Mouse (Mus musculus) midbrain, embryonic 10.5 days (tissue): ENCODE measurements at regions not wholly inside any gene's neighbourhood (a gene's known extent, or its start where the extent isn't known, plus 50 kb on each side); places are given as distances from the start of the nearest gene placed in this dataset.

Source experiments
- DNase-seq: peaks from one replicate; pipeline ENCODE4 v3.0.0-alpha.2; 2017; ENCODE audit warnings: low spot score
- H3K27ac ChIP-seq: fragments of 300-500 bp; sonication (generic); replicated peaks from 2 replicates; pipeline ENCODE4 v1.5.1; 2016; ENCODE audit warnings: mild to moderate bottlenecking
- H3K27me3 ChIP-seq: fragments of 300-500 bp; sonication (generic); 2 replicates; pipeline ENCODE4 v1.6.1; 2016; ENCODE audit warnings: low read depth, mild to moderate bottlenecking; ENCODE audit not compliant: poor library complexity, severe bottlenecking
- H3K36me3 ChIP-seq: fragments of 300-500 bp; sonication (generic); 2 replicates; pipeline ENCODE4 v1.6.1; 2016; ENCODE audit warnings: mild to moderate bottlenecking, moderate library complexity
- H3K4me1 ChIP-seq: fragments of 300-500 bp; sonication (generic); 2 replicates; pipeline ENCODE4 v1.6.1; 2016
- H3K4me3 ChIP-seq: fragments of 300-500 bp; sonication (generic); 2 replicates; pipeline ENCODE4 v1.5.1; 2016; ENCODE audit warnings: mild to moderate bottlenecking, moderate library complexity
- H3K9me3 ChIP-seq: fragments of 300-500 bp; sonication (generic); replicated peaks from 2 replicates; pipeline ENCODE4 v1.6.1; 2016; ENCODE audit warnings: mild to moderate bottlenecking
- WGBS: fragments of 180-500 bp; shearing (Covaris S2); methylation state at CpG from one replicate; pipeline ENCODE4 v1.1.7; 2016; 5-methylcytosine and 5-hydroxymethylcytosine counted together

GRCm38 (mm10) chr5:73768253-73768652, 117.1 kb downstream of the Spata18 start:
- 72% methylated on average over 3 of the region's 3 CpGs for WGBS
- no peaks in the 10 kb centered on the region for H3K36me3 ChIP-seq
- no peaks in the 10 kb centered on the region for H3K4me1 ChIP-seq
- no peak overlapping the region for H3K4me3 ChIP-seq
- no peak for DNase-seq
- H3K27ac ChIP-seq, result no peak overlapping the region
- peaks cover 7% of the 10 kb centered on the region for H3K9me3 ChIP-seq
- H3K27me3 ChIP-seq, result no peaks in the 10 kb centered on the region

- peaks cover 11% of the 10 kb centered on the region for H3K9me3 ChIP-seq
- no peak for DNase-seq
- WGBS, result 64% methylated on average over 7 of the region's 7 CpGs
- no peaks in the 10 kb centered on the region for H3K36me3 ChIP-seq
- H3K27me3 ChIP-seq, result no peaks in the 10 kb centered on the region; the same call in 1 of the 2 replicates
- no peak overlapping the region for H3K4me3 ChIP-seq
- H3K4me1 ChIP-seq, result peaks cover 23% of the 10 kb centered on the region
- H3K27ac ChIP-seq, result peak overlapping the region; percentile 61; the same call in 1 of the 2 replicates
These were observed 124.8 kb downstream of the Spata18 start for GRCm38 (mm10) chr5:73775775-73776548.

- H3K36me3 ChIP-seq, result no peaks in the 10 kb centered on the region
- H3K4me1 ChIP-seq, result peaks cover 23% of the 10 kb centered on the region
- H3K27ac ChIP-seq, result peak overlapping the region; percentile 33; the same call in 1 of the 2 replicates
- DNase-seq, result no peak
- no peaks in the 10 kb centered on the region; the same call in 1 of the 2 replicates for H3K27me3 ChIP-seq
- H3K9me3 ChIP-seq, result peaks cover 11% of the 10 kb centered on the region
- WGBS, result 91% methylated on average over 9 of the region's 9 CpGs
- no peak overlapping the region for H3K4me3 ChIP-seq
These were observed 126.2 kb downstream of the Spata18 start for GRCm38 (mm10) chr5:73777282-73777921.

GRCm38 (mm10) chr5:73781190-73781940, 130.2 kb downstream of the Spata18 start:
- Histone ChIP-seq H3K27ac (no peak overlapping the region), H3K4me3 (no peak overlapping the region), H3K36me3 (no peaks in the 10 kb centered on the region), H3K27me3 (no peaks in the 10 kb centered on the region; the same call in 1 of the 2 replicates), H3K4me1 (peaks cover 17% of the 10 kb centered on the region), H3K9me3 (no peaks in the 10 kb centered on the region)
- 94% methylated on average over 23 of the region's 23 CpGs for WGBS
- DNase-seq, result no peak

- no peaks in the 10 kb centered on the region for H3K36me3 ChIP-seq
- H3K4me1 ChIP-seq, result peaks cover 6% of the 10 kb centered on the region
- no peak overlapping the region for H3K4me3 ChIP-seq
- 80% methylated on average over 15 of the region's 15 CpGs for WGBS
- H3K9me3 ChIP-seq, result no peaks in the 10 kb centered on the region
- peak; percentile 49 for DNase-seq
- no peaks in the 10 kb centered on the region; the same call in 1 of the 2 replicates for H3K27me3 ChIP-seq
- H3K27ac ChIP-seq, result no peak overlapping the region
These were observed 131.3 kb downstream of the Spata18 start for GRCm38 (mm10) chr5:73782214-73783091.

- H3K36me3 ChIP-seq, result no peaks in the 10 kb centered on the region
- H3K4me3 ChIP-seq, result no peak overlapping the region
- no peak overlapping the region for H3K27ac ChIP-seq
- H3K27me3 ChIP-seq, result no peaks in the 10 kb centered on the region
- H3K4me1 ChIP-seq, result peaks cover 5% of the 10 kb centered on the region; the same call in 1 of the 2 replicates
- DNase-seq, result peak; percentile 20
- WGBS, result 78% methylated on average over 5 of the region's 5 CpGs
- H3K9me3 ChIP-seq, result no peaks in the 10 kb centered on the region
These were observed 136.1 kb downstream of the Spata18 start for GRCm38 (mm10) chr5:73787275-73787674.

- Histone ChIP-seq H3K36me3 (no peaks in the 10 kb centered on the region), H3K9me3 (no peaks in the 10 kb centered on the region), H3K27ac (no peak overlapping the region), H3K4me1 (no peaks in the 10 kb centered on the region), H3K27me3 (no peaks in the 10 kb centered on the region), H3K4me3 (no peak overlapping the region)
- no peak for DNase-seq
- 82% methylated on average over 3 of the region's 3 CpGs for WGBS
These were observed 141.0 kb downstream of the Spata18 start for GRCm38 (mm10) chr5:73792216-73792615.

GRCm38 (mm10) chr5:73796201-73796600, 145.0 kb downstream of the Spata18 start:
- WGBS, result 80% methylated on average over 2 of the region's 2 CpGs
- no peaks in the 10 kb centered on the region for H3K9me3 ChIP-seq
- no peaks in the 10 kb centered on the region for H3K4me1 ChIP-seq

GRCm38 (mm10) chr5:73797980-73798379, 146.8 kb downstream of the Spata18 start:
- Histone ChIP-seq H3K4me3 (no peak overlapping the region), H3K27me3 (no peaks in the 10 kb centered on the region), H3K36me3 (no peaks in the 10 kb centered on the region), H3K4me1 (no peaks in the 10 kb centered on the region), H3K27ac (no peak overlapping the region), H3K9me3 (no peaks in the 10 kb centered on the region)
- no peak for DNase-seq
- WGBS, result 80% methylated on average over 3 of the region's 3 CpGs

More at GRCm38 (mm10) chr5:73796201-73796600, 145.0 kb downstream of the Spata18 start:
- Histone ChIP-seq H3K4me3 (no peak overlapping the region), H3K27me3 (no peaks in the 10 kb centered on the region), H3K36me3 (no peaks in the 10 kb centered on the region), H3K27ac (no peak overlapping the region)
- DNase-seq, result no peak

- Histone ChIP-seq H3K4me1 (no peaks in the 10 kb centered on the region), H3K36me3 (no peaks in the 10 kb centered on the region), H3K27me3 (no peaks in the 10 kb centered on the region), H3K9me3 (no peaks in the 10 kb centered on the region), H3K4me3 (no peak overlapping the region), H3K27ac (no peak overlapping the region)
- no peak for DNase-seq
- WGBS, result 95% methylated on average over 1 of the region's 1 CpGs
These were observed 152.3 kb downstream of the Spata18 start for GRCm38 (mm10) chr5:73803431-73803830.

GRCm38 (mm10) chr5:73804556-73805230, 153.5 kb downstream of the Spata18 start:
- Histone ChIP-seq H3K4me1 (no peaks in the 10 kb centered on the region), H3K36me3 (no peaks in the 10 kb centered on the region), H3K4me3 (no peak overlapping the region), H3K27ac (no peak overlapping the region), H3K9me3 (no peaks in the 10 kb centered on the region), H3K27me3 (no peaks in the 10 kb centered on the region)
- 83% methylated on average over 4 of the region's 4 CpGs for WGBS
- no peak for DNase-seq
